Mouse (Mus musculus) cerebellum, adult 2 months (tissue): ENCODE results near the gene Zfp36l1.

ENCODE experiments used
- CTCF ChIP-seq: fragments of 200-500 bp; IDR thresholded peaks from 2 replicates; pipeline ENCODE4 v1.5.1; 2011; ENCODE audit warnings: low read depth, mild to moderate bottlenecking, control low read depth, low read length, moderate library complexity, borderline replicate concordance; ENCODE audit not compliant: insufficient read depth
- POLR2A ChIP-seq: fragments of 200-500 bp; IDR thresholded peaks from 2 replicates; pipeline ENCODE4 v1.6.1; 2011; ENCODE audit warnings: low read length, control low read depth, borderline replicate concordance; ENCODE audit not compliant: insufficient read depth

- TF ChIP-seq POLR2A, result no peak
- no peak for TF ChIP-seq CTCF
Observed at GRCm38 (mm10) chr12:80079937-80080336, 32.9 kb downstream of the Zfp36l1 start.
